Mouse (Mus musculus) heart, embryonic 14.5 days (tissue): ENCODE measurements around the gene Myog. TPM values are rescaled to one million over a fixed set of nuclear protein-coding genes. Genes with fewer than 3 reads are reported as not detected.

Experiments used
- ATAC-seq: fragments of 200-750 bp; cut with Nextera tagmentation; 2 replicates; pipeline ENCODE4 v1.8.0; 2017; ENCODE audit warnings: low read depth, moderate TSS enrichment; ENCODE audit not compliant: insufficient number of reproducible peaks, insufficient read depth, low FRiP score
- H3K27ac ChIP-seq, 2 experiments: fragments of 200-500 bp in 1 of 2; fragments of 300-500 bp in 1 of 2; sonication (generic) in 1 of 2; replicated peaks in 1 of 2; 2 replicates each; pipeline ENCODE4 v1.5.1; 2012 to 2014; ENCODE audit warnings: low read depth in 2 of 2, low read length in 2 of 2, control low read depth in 1 of 2, mild to moderate bottlenecking in 1 of 2, mixed read lengths in 1 of 2; ENCODE audit not compliant: control insufficient read depth in 1 of 2, insufficient read depth in 1 of 2
- H3K27me3 ChIP-seq: fragments of 300-500 bp; sonication (generic); 2 replicates; pipeline ENCODE4 v1.6.1; 2014; ENCODE audit warnings: mild to moderate bottlenecking, low read length, control low read depth; ENCODE audit not compliant: control insufficient read depth, insufficient read depth
- H3K36me3 ChIP-seq: fragments of 300-500 bp; sonication (generic); 2 replicates; pipeline ENCODE4 v1.6.1; 2014; ENCODE audit warnings: mild to moderate bottlenecking, control low read depth, low read length, mixed read lengths; ENCODE audit not compliant: control insufficient read depth, insufficient read depth
- H3K4me1 ChIP-seq, 2 experiments: fragments of 200-500 bp in 1 of 2; fragments of 300-500 bp in 1 of 2; sonication (generic) in 1 of 2; 2 replicates each; pipeline ENCODE4 v1.6.1; 2012 to 2014; ENCODE audit warnings: low read length in 2 of 2, control low read depth in 1 of 2, mixed read lengths in 1 of 2; ENCODE audit not compliant: control insufficient read depth in 2 of 2, insufficient read depth in 2 of 2
- H3K4me2 ChIP-seq: fragments of 300-500 bp; sonication (generic); 2 replicates; pipeline ENCODE4 v1.6.1; 2014; ENCODE audit warnings: mild to moderate bottlenecking, low read length
- H3K4me3 ChIP-seq, 2 experiments: fragments of 200-500 bp in 1 of 2; fragments of 300-500 bp in 1 of 2; sonication (generic) in 1 of 2; 2 replicates each; pipeline ENCODE4 v1.5.1; 2012 to 2014; ENCODE audit warnings: low read length in 2 of 2, mild to moderate bottlenecking in 2 of 2, control low read depth in 1 of 2, low read depth in 1 of 2, moderate library complexity in 1 of 2; ENCODE audit not compliant: control insufficient read depth in 1 of 2, insufficient read depth in 1 of 2
- H3K9ac ChIP-seq: fragments of 300-500 bp; sonication (generic); 2 replicates; pipeline ENCODE4 v1.6.1; 2014; ENCODE audit warnings: mild to moderate bottlenecking, low read length
- H3K9me3 ChIP-seq: fragments of 300-500 bp; sonication (generic); 2 replicates; pipeline ENCODE4 v1.6.1; 2016; ENCODE audit warnings: low read length, control low read depth; ENCODE audit not compliant: control insufficient read depth
- WGBS: fragments of 180-500 bp; shearing (Covaris S2); extraction: QIAGEN DNeasy Blood & Tissue Kit; methylation state at CpG from one replicate; pipeline ENCODE4 v1.1.7; 2014; 5-methylcytosine and 5-hydroxymethylcytosine counted together
- polyA plus RNA-seq: library from polyadenylated mRNA; unstranded; fragments of >200 nt; fragmentation: Nextera tagmentation; extraction: Ambion mirVana; gene quantifications from 2 replicates; pipeline ENCODE4 v1.2.1, GENCODE M21; 2014

Gene Myog
- polyA plus RNA-seq, 1 experiment from 2014 or later, result 0.70 TPM

- Histone ChIP-seq H3K27ac (peak overlapping the region; percentile 49 to 66), H3K4me2 (no peak overlapping the region), H3K4me1 (peaks cover 60 to 82% of the 10 kb centered on the region in 2 experiments), H3K36me3 (0 out of 2 replicates have a peak, but pooled peaks cover 1% of the 10 kb centered on the region), H3K9ac (0 out of 2 replicates have a peak overlapping the region, but pooled peaks have one; percentile 2), H3K4me3 (no peak overlapping the region), H3K27me3 (no peaks in the 10 kb centered on the region), H3K9me3 (no peaks in the 10 kb centered on the region)
- 57% methylated on average over 11 of the region's 11 CpGs for WGBS
- ATAC-seq, result no peak
These were observed 47.3 kb downstream of the Myog start for GRCm38 (mm10) chr1:134336958-134337710.

- H3K4me1 ChIP-seq, result peaks cover 48 to 80% of the 10 kb centered on the region in 2 experiments
- no peaks in the 10 kb centered on the region for H3K27me3 ChIP-seq
- no peak overlapping the region for H3K9ac ChIP-seq
- no peak for ATAC-seq
- no peak overlapping the region for H3K4me3 ChIP-seq
- peak overlapping the region; percentile 65 to 80 for H3K27ac ChIP-seq
- no peaks in the 10 kb centered on the region for H3K9me3 ChIP-seq
- H3K4me2 ChIP-seq, result peak overlapping the region; percentile 31; the same call in 1 of the 2 replicates
- no peaks in the 10 kb centered on the region for H3K36me3 ChIP-seq
- 43% methylated on average over 7 of the region's 7 CpGs for WGBS
These were observed 49.4 kb downstream of the Myog start for GRCm38 (mm10) chr1:134339162-134339561.

- Histone ChIP-seq H3K36me3 (no peaks in the 10 kb centered on the region), H3K4me1 (peaks cover 45 to 76% of the 10 kb centered on the region in 2 experiments), H3K9ac (no peak overlapping the region), H3K27ac (peak overlapping the region; percentile 65 to 80), H3K9me3 (no peaks in the 10 kb centered on the region), H3K4me2 (no peak overlapping the region), H3K4me3 (no peak overlapping the region), H3K27me3 (no peaks in the 10 kb centered on the region)
- ATAC-seq, result no peak
- WGBS, result 93% methylated on average over 18 of the region's 18 CpGs
These were observed 50.2 kb downstream of the Myog start for GRCm38 (mm10) chr1:134339757-134340619.

- Histone ChIP-seq H3K9ac (peak overlapping the region; percentile 17), H3K9me3 (no peaks in the 10 kb centered on the region), H3K27ac (peak overlapping the region; percentile 63 to 90), H3K4me1 (peaks cover 34 to 69% of the 10 kb centered on the region in 2 experiments), H3K4me3 (no peak overlapping the region), H3K27me3 (no peaks in the 10 kb centered on the region), H3K4me2 (peak overlapping the region; percentile 78), H3K36me3 (peaks cover 11% of the 10 kb centered on the region)
- WGBS, result 63% methylated on average over 5 of the region's 5 CpGs
- ATAC-seq, result no peak
These were observed 52.0 kb downstream of the Myog start for GRCm38 (mm10) chr1:134341641-134342277.

Other genes with a start within 250 kb of the Myog start
- 34.7 and 36.9 TPM in 2 replicates for gene Btg2, start 210.9 kb upstream of the Myog start, polyA plus RNA-seq
- 0.46 and 0.96 TPM in 2 replicates for gene Chit1, start 178.7 kb upstream of the Myog start, polyA plus RNA-seq
- 0.66 and 1.5 TPM in 2 replicates for gene Chil1, start 107.8 kb upstream of the Myog start, polyA plus RNA-seq
- 0.12 and 0.27 TPM in 2 replicates for gene Mybph, start 96.5 kb upstream of the Myog start, polyA plus RNA-seq
- gene Adora1, start 54.6 kb upstream of the Myog start, polyA plus RNA-seq, result 11.3 and 11.7 TPM in 2 replicates
- gene Ppfia4, start 42.9 kb downstream of the Myog start, polyA plus RNA-seq, result 10.5 and 11.9 TPM in 2 replicates
- 62.5 and 69.3 TPM in 2 replicates for gene Tmem183a, start 72.0 kb downstream of the Myog start, polyA plus RNA-seq
- gene 4933406M09Rik, start 96.0 kb downstream of the Myog start, polyA plus RNA-seq, result not detected in 2 replicates
- gene Cyb5r1, start 115.6 kb downstream of the Myog start, polyA plus RNA-seq, result 40.2 and 40.6 TPM in 2 replicates
- gene Adipor1, start 125.4 kb downstream of the Myog start, polyA plus RNA-seq, result 140 and 146 TPM in 2 replicates
- 17.4 and 20.8 TPM in 2 replicates for gene Klhl12, start 165.5 kb downstream of the Myog start, polyA plus RNA-seq
- 29.1 and 30.4 TPM in 2 replicates for gene Rabif, start 204.7 kb downstream of the Myog start, polyA plus RNA-seq